Mouse (Mus musculus) small intestine, adult 2 months (tissue): ENCODE results near the gene Gm10337. TPM values are rescaled to one million over a fixed set of nuclear protein-coding genes. Genes with fewer than 3 reads are reported as not detected.

Experiments used
- H3K27ac ChIP-seq: fragments of 200-500 bp; 2 replicates; pipeline ENCODE4 v1.5.1; 2012; ENCODE audit warnings: low read depth, low read length, control low read depth, inconsistent platforms; ENCODE audit not compliant: insufficient read depth
- H3K27me3 ChIP-seq: fragments of 200-500 bp; 2 replicates; pipeline ENCODE4 v1.6.1; 2012; ENCODE audit warnings: mild to moderate bottlenecking, moderate library complexity, low read length, inconsistent platforms; ENCODE audit not compliant: control insufficient read depth, insufficient read depth
- H3K36me3 ChIP-seq: fragments of 200-500 bp; 2 replicates; pipeline ENCODE4 v1.6.1; 2012; ENCODE audit warnings: mild to moderate bottlenecking, low read length, control low read depth, inconsistent platforms; ENCODE audit not compliant: control insufficient read depth, insufficient read depth
- H3K4me1 ChIP-seq: fragments of 200-500 bp; 2 replicates; pipeline ENCODE4 v1.6.1; 2012; ENCODE audit warnings: low read length, inconsistent platforms, mixed read lengths; ENCODE audit not compliant: control insufficient read depth, insufficient read depth, insufficient read length
- H3K4me3 ChIP-seq: fragments of 200-500 bp; 2 replicates; pipeline ENCODE4 v1.5.1; 2012; ENCODE audit warnings: low read depth, mild to moderate bottlenecking, control low read depth, inconsistent platforms, low read length, moderate library complexity
- CTCF ChIP-seq: fragments of 200-500 bp; IDR thresholded peaks from 2 replicates; pipeline ENCODE4 v1.5.1; 2012; ENCODE audit warnings: low read depth, mild to moderate bottlenecking, control low read depth, inconsistent platforms, low read length, moderate library complexity, mixed read lengths; ENCODE audit not compliant: insufficient replicate concordance, insufficient read length; ENCODE audit errors: extremely low read depth
- POLR2A ChIP-seq: fragments of 200-500 bp; IDR thresholded peaks from 2 replicates; pipeline ENCODE4 v1.6.1; 2012; ENCODE audit warnings: low read depth, mild to moderate bottlenecking, control low read depth, inconsistent platforms, low read length, moderate library complexity
- WGBS: fragments of 180-500 bp; shearing (Covaris S2); methylation state at CpG from one replicate; pipeline ENCODE4 v1.1.7; 2018; 5-methylcytosine and 5-hydroxymethylcytosine counted together
- polyA plus RNA-seq: library from polyadenylated mRNA; depleted of rRNA; stranded (reverse); fragments of >200 nt; gene quantifications from 2 replicates; pipeline ENCODE4 v1.2.3, GENCODE M21; 2012

The Gm10337 gene
- polyA plus RNA-seq, 1 experiment: not detected

GRCm38 (mm10) chr15:102505073-102505769 lies 1.7 kb downstream of the Gm10337 start:
- WGBS: 66% methylated on average over 12 of the region's 12 CpGs
- Histone ChIP-seq H3K27me3 (no peaks in the 10 kb centered on the region), H3K27ac (no peak overlapping the region), H3K4me3 (no peak overlapping the region), H3K36me3 (peaks cover 24% of the 10 kb centered on the region), H3K4me1 (peaks cover 17% of the 10 kb centered on the region)
- TF ChIP-seq CTCF: no peak
- no peak for TF ChIP-seq POLR2A

GRCm38 (mm10) chr15:102505770-102506463 lies 2.4 kb downstream of the Gm10337 start:
- Histone ChIP-seq H3K36me3 (peaks cover 17% of the 10 kb centered on the region), H3K4me1 (peaks cover 23% of the 10 kb centered on the region), H3K4me3 (no peak overlapping the region), H3K27me3 (no peaks in the 10 kb centered on the region), H3K27ac (no peak overlapping the region)
- TF ChIP-seq CTCF: no peak
- TF ChIP-seq POLR2A: no peak
- WGBS: 59% methylated on average over 9 of the region's 9 CpGs

DNA sequence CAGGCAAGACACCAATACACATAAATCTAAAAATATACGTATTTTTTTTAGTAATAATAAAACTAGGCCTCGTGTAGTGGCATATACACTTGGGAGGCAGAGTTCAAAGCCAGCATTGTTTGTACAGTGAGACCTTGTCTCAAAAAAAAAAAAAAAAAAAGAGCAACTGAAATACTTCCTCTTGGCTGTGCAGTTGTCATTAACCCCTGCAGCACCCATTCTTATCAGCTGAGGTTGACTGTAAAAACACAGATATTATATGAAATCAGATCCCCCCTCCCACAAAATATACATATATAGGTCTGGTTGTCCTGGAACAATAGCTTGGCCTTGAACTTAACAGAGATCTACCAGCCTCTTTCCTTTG lies 2.9 kb downstream of the Gm10337 start:
- no peak overlapping the region for H3K27ac ChIP-seq
- TF ChIP-seq CTCF (no peak), POLR2A (no peak)
- H3K27me3 ChIP-seq: no peaks in the 10 kb centered on the region
- H3K4me3 ChIP-seq: no peak overlapping the region
- 4% methylated on average over 2 of the region's 2 CpGs for WGBS
- H3K4me1 ChIP-seq: peaks cover 17% of the 10 kb centered on the region
- H3K36me3 ChIP-seq: peaks cover 12% of the 10 kb centered on the region

- H3K4me1 ChIP-seq: peaks cover 15% of the 10 kb centered on the region
- 91% methylated on average over 1 of the region's 1 CpGs for whole genome bisulfite sequencing
- peaks cover 12% of the 10 kb centered on the region for H3K36me3 ChIP-seq
- H3K27me3 ChIP-seq: no peaks in the 10 kb centered on the region
- H3K4me3 ChIP-seq: no peak overlapping the region
- no peak overlapping the region for H3K27ac ChIP-seq
- TF ChIP-seq CTCF: no peak
Observed at GRCm38 (mm10) chr15:102506864-102507263, 3.3 kb downstream of the Gm10337 start.

DNA sequence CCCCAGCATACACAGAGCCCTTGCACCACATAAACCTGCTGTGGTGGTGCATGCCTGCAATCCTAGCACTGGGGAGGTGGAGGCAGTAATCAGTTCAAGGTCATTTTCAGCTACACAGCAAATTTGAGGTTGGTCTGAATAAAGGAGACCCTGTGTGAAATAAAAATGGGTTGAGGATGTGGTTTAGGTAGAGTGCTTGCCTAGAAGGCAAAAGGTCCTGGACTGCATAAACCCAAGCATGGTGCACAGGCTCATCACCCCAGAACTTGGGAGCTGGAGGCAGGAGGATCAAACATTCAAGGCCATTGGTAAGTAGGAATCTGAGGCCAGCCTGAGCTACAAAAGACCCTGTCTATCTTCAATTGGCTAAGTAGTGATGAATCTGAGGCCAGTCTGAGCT lies 4.0 kb downstream of the Gm10337 start:
- H3K36me3 ChIP-seq: peaks cover 12% of the 10 kb centered on the region
- H3K4me1 ChIP-seq: peaks cover 8% of the 10 kb centered on the region
- H3K4me3 ChIP-seq: no peak overlapping the region
- TF ChIP-seq POLR2A (no peak), CTCF (no peak)
- no peak overlapping the region for H3K27ac ChIP-seq
- H3K27me3 ChIP-seq: no peaks in the 10 kb centered on the region

- TF ChIP-seq CTCF (no peak), POLR2A (no peak)
- 82% methylated on average over 3 of the region's 3 CpGs for WGBS
- Histone ChIP-seq H3K4me3 (no peak overlapping the region), H3K36me3 (peaks cover 10% of the 10 kb centered on the region), H3K4me1 (peaks cover 8% of the 10 kb centered on the region), H3K27ac (no peak overlapping the region), H3K27me3 (no peaks in the 10 kb centered on the region)
Observed at GRCm38 (mm10) chr15:102508336-102508735, 4.8 kb downstream of the Gm10337 start.

- Histone ChIP-seq H3K27me3 (no peaks in the 10 kb centered on the region), H3K36me3 (no peaks in the 10 kb centered on the region), H3K4me3 (peak overlapping the region; percentile 93), H3K27ac (no peak overlapping the region), H3K4me1 (peaks cover 8% of the 10 kb centered on the region)
- TF ChIP-seq CTCF (no peak), POLR2A (no peak)
- WGBS: 31% methylated on average over 9 of the region's 9 CpGs
Observed at GRCm38 (mm10) chr15:102510110-102510509, 6.6 kb downstream of the Gm10337 start.
